Mouse (Mus musculus) kidney, adult 18-20 months (tissue): Measurements from ENCODE around the gene Edn3.

Experiments used
- DNase-seq: peaks from one replicate; pipeline ENCODE4 v3.0.0; 2021

Edn3 gene

GRCm38 (mm10) chr2:174760479-174761121 lies at the start of gene Edn3:
Gene Edn3, plus strand, starts transcription at chr2:174760619.
- no peak for DNase-seq

- no peak for DNase-seq
These were observed 48.4 kb upstream of the Edn3 start for GRCm38 (mm10) chr2:174712043-174712442.

GRCm38 (mm10) chr2:174715938-174716337 lies 44.5 kb upstream of the Edn3 start:
- DNase-seq = no peak

- DNase-seq = no peak
These were observed 42.6 kb upstream of the Edn3 start for GRCm38 (mm10) chr2:174717857-174718256.

GRCm38 (mm10) chr2:174727114-174727823 lies 33.1 kb upstream of the Edn3 start:
- DNase-seq = no peak

GRCm38 (mm10) chr2:174731939-174732338 lies 28.5 kb upstream of the Edn3 start:
- no peak for DNase-seq

- DNase-seq = no peak
These were observed 25.1 kb upstream of the Edn3 start for GRCm38 (mm10) chr2:174735270-174735669.

- DNase-seq = no peak
These were observed 13.2 kb upstream of the Edn3 start for GRCm38 (mm10) chr2:174747182-174747581.

GRCm38 (mm10) chr2:174748381-174748780 lies 12.0 kb upstream of the Edn3 start:
- DNase-seq = no peak

- DNase-seq = no peak
These were observed 7.2 kb upstream of the Edn3 start for GRCm38 (mm10) chr2:174753197-174753596.

- DNase-seq = no peak
These were observed 6.2 kb upstream of the Edn3 start for GRCm38 (mm10) chr2:174754231-174754630.

- no peak for DNase-seq
These were observed 1.2 kb upstream of the Edn3 start for GRCm38 (mm10) chr2:174759189-174759588.

GRCm38 (mm10) chr2:174761452-174762101 lies 1.2 kb downstream of the Edn3 start:
- DNase-seq = no peak

GRCm38 (mm10) chr2:174762310-174762709 lies 1.9 kb downstream of the Edn3 start:
- DNase-seq = no peak

GRCm38 (mm10) chr2:174768891-174769528 lies 8.6 kb downstream of the Edn3 start:
- no peak for DNase-seq

- no peak for DNase-seq
These were observed 14.0 kb downstream of the Edn3 start for GRCm38 (mm10) chr2:174774177-174775111.

- no peak for DNase-seq
These were observed 21.6 kb downstream of the Edn3 start for GRCm38 (mm10) chr2:174782016-174782415.

GRCm38 (mm10) chr2:174782880-174783279 lies 22.5 kb downstream of the Edn3 start:
- no peak for DNase-seq

- no peak for DNase-seq
These were observed 28.4 kb downstream of the Edn3 start for GRCm38 (mm10) chr2:174788830-174789229.

GRCm38 (mm10) chr2:174792436-174793125 lies 32.2 kb downstream of the Edn3 start:
- no peak for DNase-seq

- DNase-seq = no peak
These were observed 32.8 kb downstream of the Edn3 start for GRCm38 (mm10) chr2:174793181-174793580.

- DNase-seq = no peak
These were observed 36.6 kb downstream of the Edn3 start for GRCm38 (mm10) chr2:174796998-174797397.
